Mouse (Mus musculus) small intestine, adult 2 months (tissue): ENCODE data around the gene Gm20388.

Experiments
- CTCF ChIP-seq: fragments of 200-500 bp; IDR thresholded peaks from 2 replicates; pipeline ENCODE4 v1.5.1; 2012; ENCODE audit warnings: low read depth, mild to moderate bottlenecking, control low read depth, inconsistent platforms, low read length, moderate library complexity, mixed read lengths; ENCODE audit not compliant: insufficient replicate concordance, insufficient read length; ENCODE audit errors: extremely low read depth
- POLR2A ChIP-seq: fragments of 200-500 bp; IDR thresholded peaks from 2 replicates; pipeline ENCODE4 v1.6.1; 2012; ENCODE audit warnings: low read depth, mild to moderate bottlenecking, control low read depth, inconsistent platforms, low read length, moderate library complexity

DNA sequence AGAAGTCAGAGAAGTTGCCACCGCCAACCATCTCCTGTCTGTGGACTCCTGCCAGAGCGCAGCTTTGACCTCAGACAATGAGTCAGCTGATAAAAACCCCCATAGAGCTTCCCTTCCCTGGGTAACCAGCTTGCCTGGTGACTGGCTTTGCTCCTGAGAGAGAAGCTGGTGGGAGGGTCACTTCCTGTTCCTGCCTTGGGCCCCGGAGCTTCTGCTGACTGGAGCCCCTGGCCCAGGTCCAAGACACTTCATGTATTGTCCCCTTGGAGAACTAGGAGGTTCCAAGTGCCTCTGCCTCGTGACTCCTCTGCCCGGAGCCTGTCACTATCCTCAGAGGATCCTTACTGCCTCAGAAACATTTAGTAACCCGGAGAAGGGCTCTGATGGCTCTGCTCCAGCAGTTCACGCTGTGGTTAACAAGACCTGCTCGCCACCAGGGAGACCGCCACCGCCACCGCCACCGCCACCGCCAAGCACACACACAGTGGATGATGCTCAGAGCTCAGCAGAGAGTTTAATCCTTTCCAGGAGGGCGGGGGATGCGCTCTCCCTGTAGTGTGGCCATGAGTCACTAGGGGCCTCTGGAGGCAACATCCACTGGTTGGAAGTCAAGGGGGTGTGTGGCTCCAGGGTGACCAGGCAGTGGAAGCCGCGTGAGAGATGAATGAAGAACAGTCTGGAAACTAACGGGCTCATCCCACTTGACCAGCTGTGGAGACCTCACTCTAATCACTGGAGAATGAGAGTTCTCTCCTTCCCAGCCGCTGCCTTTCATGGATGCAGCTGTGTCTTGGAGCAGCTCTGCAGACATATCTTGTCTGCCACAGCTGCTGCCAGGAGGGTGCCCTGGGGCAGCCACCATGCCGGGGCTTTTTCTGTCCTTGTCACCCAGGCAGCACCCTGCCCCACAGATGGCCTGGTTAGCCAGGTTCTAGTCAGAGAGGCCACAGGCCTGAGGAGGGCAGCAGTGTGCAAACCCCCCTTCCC, 653.5 kb downstream of the Gm20388 start:
- TF ChIP-seq CTCF (no peak), POLR2A (no peak)
